Mouse (Mus musculus) lung, adult 2 months (tissue): Measurements from ENCODE around the gene Nfic. TPM values are rescaled to one million over a fixed set of nuclear protein-coding genes. Genes with fewer than 3 reads are reported as not detected.

Source experiments
- DNase-seq: peaks from one replicate; pipeline ENCODE4 v3.0.0; 2022
- H3K4me1 ChIP-seq: fragments of 200-500 bp; 2 replicates; pipeline ENCODE4 v1.6.1; 2011; ENCODE audit warnings: low read length; ENCODE audit not compliant: control insufficient read depth, insufficient read depth
- H3K4me3 ChIP-seq: fragments of 200-500 bp; replicated peaks from 2 replicates; pipeline ENCODE3; 2011; ENCODE audit warnings: low read depth, mild to moderate bottlenecking, control low read depth, low read length; ENCODE audit errors: extremely low read depth
- CTCF ChIP-seq: fragments of 200-500 bp; IDR thresholded peaks from 2 replicates; pipeline ENCODE4 v1.5.1; 2011; ENCODE audit warnings: mild to moderate bottlenecking, low read length, control low read depth; ENCODE audit not compliant: insufficient read depth
- POLR2A ChIP-seq: fragments of 200-500 bp; IDR thresholded peaks from 2 replicates; pipeline ENCODE4 v1.6.1; 2011; ENCODE audit warnings: low read depth, mild to moderate bottlenecking, control low read depth, low read length, borderline replicate concordance; ENCODE audit errors: extremely low read depth
- WGBS: fragments of 180-500 bp; shearing (Covaris S2); methylation state at CpG from one replicate; pipeline ENCODE4 v1.1.7; 2018; 5-methylcytosine and 5-hydroxymethylcytosine counted together
- polyA plus RNA-seq: library from polyadenylated mRNA; depleted of rRNA; stranded (reverse); fragments of >200 nt; gene quantifications from 2 replicates; pipeline ENCODE4 v1.2.3, GENCODE M21; 2012

Gene Nfic
- polyA plus RNA-seq, 1 experiment = 103 TPM

- peak; percentile 87 for DNase-seq
- peak overlapping the region; percentile 36 for H3K4me3 ChIP-seq
- TF ChIP-seq POLR2A (no peak), CTCF (no peak)
- WGBS = 2% methylated on average over 17 of the region's 17 CpGs
- peaks cover 26% of the 10 kb centered on the region for H3K4me1 ChIP-seq
Measured at GRCm38 (mm10) chr10:81432868-81433262, 22.6 kb downstream of the Nfic start.

DNA sequence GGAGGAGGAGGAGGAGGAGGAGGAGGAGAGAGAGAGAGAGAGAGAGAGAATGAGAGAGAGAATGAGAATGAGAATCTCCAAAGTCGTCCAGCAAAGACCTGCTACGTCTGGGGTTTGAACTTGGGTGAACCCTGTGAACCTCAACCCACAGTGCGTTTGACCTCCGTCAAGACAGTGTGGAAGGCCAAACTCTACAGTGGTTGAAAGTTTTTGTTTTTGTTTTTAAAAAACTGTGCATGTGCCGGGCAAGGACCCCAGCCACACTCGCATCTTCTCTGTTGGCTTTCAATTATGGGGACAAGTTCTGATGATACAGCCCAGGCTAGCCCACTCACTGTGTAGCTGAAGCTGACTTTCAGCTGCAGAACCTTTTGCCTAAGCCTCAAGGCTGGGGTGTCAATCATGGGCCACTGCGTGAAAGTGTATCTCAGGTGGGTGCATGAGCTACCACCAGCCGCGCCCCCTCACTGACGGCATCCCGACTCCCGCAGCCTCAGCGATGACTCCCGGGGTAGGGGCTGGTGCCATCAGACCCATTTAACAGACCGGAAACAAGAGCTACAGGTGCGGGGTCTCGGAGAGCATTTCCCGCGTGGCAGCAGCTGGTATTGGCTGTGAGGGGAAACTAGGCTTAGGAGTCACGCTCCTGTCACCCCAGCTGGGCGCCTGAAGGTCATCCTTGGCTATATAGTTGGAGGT, 23.1 kb downstream of the Nfic start:
- Histone ChIP-seq H3K4me1 (peaks cover 26% of the 10 kb centered on the region), H3K4me3 (no peak overlapping the region)
- WGBS = 58% methylated on average over 21 of the region's 21 CpGs
- TF ChIP-seq POLR2A = no peak
- 0 out of 2 replicates have a peak, but pooled peaks have one; percentile 6 for TF ChIP-seq CTCF
- DNase-seq = peak; percentile 12

DNA sequence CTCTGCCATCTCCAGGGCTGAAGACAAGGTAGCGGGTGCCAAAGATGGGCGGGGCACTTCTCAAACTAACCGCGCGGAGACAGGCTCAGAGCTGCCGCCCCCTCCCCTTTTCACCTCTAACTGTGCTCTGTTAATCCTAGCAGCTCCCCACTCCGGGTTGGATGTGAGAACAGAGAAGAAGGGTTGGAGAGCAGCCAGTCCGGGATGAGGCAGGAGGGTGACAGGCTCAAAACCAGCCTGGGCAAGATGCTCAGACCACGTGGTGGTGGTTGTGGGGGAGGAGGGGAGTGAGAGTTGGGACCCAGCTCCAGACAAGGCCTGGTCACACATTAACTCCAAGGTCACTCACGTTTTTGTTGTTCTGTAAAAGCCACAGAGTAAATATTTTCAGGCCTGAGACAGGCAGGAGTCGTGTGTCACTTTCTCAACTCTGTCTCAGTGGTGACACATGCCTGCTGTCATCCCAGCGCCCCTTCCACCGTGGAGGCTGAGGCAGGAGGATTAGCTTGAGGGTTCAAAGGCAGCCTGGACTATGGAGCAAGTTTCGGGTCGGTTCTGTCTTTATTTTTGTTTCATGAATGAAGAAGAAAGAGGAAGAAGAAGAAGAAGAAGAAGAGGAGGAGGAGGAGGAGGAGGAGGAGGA, 23.8 kb downstream of the Nfic start:
- peaks cover 26% of the 10 kb centered on the region for H3K4me1 ChIP-seq
- DNase-seq = no peak
- no peak for TF ChIP-seq POLR2A
- TF ChIP-seq CTCF = no peak
- WGBS = 17% methylated on average over 15 of the region's 15 CpGs
- H3K4me3 ChIP-seq = no peak overlapping the region

DNA sequence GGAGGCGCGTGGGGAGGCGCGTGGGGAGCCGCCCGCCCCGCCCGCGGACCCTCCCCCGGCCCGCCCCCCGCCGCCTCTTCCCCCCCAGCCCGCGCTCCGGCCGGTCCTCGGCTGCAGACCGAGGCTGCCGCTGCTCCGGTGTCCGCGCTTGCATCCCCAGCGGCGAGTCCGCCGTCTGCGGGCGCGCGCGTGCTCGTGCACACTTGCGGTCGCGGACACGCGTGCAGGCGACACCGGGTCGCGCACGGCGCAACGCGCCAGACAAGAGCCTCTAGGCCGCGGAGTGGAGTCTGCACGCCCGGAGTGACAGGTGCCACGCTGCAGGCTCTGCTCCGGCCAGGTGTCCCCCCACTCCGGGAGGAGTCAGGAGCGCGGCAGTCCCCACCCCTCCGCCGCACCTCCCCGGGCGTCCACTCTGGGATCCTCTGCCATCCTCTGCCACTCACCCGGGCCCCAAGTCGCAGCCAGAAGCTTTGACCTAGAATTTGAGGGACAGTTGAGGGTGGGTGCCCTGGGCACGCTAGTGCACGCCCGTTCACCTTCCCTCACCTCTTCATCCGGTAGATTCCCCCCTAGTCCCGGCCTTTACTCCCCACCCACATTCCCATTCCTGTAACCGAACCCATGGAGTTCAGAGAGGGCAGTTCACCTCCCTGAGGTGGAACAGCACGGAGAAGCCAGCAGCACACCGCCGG, 24.5 kb downstream of the Nfic start:
- DNase-seq = peak; percentile 71
- TF ChIP-seq CTCF (no peak), POLR2A (peak; percentile 54; the same call in 1 of the 2 replicates)
- peaks cover 26% of the 10 kb centered on the region for H3K4me1 ChIP-seq
- peak overlapping the region; percentile 84 for H3K4me3 ChIP-seq
- WGBS = 2% methylated on average over 70 of the region's 70 CpGs

- WGBS = under 1% methylated on average over 55 of the region's 89 CpGs
- peak overlapping the region; percentile 84 for H3K4me3 ChIP-seq
- H3K4me1 ChIP-seq = peaks cover 28% of the 10 kb centered on the region
- DNase-seq = peak; percentile 82
- TF ChIP-seq CTCF = no peak
- TF ChIP-seq POLR2A = no peak
Measured at GRCm38 (mm10) chr10:81430141-81430830, 25.1 kb downstream of the Nfic start.

DNA sequence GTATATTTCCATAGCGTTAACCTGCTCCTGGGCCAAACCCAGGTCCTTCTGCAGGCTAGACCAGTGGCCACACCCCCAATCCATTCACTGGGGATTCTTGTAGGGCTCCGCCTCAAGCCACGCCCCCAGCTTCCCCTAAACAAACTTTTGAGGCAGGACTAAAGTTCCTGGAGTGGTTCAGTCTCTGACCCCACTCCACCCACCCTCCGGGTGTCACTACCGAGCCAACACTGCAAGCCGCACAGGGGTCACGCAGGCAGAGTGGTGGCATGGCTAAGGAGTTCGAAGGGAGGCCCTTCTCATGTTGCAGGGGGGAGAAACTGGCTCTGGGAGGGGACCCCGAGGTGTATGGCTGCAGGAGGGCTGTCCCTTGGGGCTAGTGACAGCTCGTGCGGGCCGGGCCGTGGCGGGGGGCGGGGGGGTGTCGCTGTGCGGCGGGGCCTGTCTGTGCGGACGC, 25.8 kb downstream of the Nfic start:
- Histone ChIP-seq H3K4me1 (peaks cover 29% of the 10 kb centered on the region), H3K4me3 (peak overlapping the region; percentile 84)
- WGBS = under 1% methylated on average over 20 of the region's 20 CpGs
- DNase-seq = peak; percentile 88
- TF ChIP-seq POLR2A (peak; percentile 95; the same call in 1 of the 2 replicates), CTCF (no peak)

DNA sequence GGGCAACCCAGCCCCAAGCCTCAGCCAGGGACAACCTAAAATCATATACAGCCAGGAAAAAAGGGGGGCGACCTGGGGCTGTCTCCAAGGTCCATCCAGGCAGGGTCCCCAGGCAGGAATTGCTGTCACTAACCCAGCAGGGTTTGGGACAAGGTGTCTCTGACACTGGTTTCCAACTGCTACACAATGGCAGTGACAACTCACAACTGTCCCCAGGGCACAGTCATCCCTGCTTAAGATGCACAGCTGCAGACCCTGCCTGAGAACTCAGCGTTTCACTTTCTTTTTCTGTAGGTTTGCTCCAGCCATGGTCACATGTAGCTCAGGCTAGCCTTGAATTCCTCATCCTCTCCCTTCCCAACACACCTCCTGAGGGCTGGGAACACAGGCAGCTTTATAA, 26.3 kb downstream of the Nfic start:
- peak; percentile 8 for DNase-seq
- no peak overlapping the region for H3K4me3 ChIP-seq
- H3K4me1 ChIP-seq = peaks cover 30% of the 10 kb centered on the region
- 48% methylated on average over 2 of the region's 2 CpGs for WGBS
- TF ChIP-seq CTCF (no peak), POLR2A (no peak)

DNA sequence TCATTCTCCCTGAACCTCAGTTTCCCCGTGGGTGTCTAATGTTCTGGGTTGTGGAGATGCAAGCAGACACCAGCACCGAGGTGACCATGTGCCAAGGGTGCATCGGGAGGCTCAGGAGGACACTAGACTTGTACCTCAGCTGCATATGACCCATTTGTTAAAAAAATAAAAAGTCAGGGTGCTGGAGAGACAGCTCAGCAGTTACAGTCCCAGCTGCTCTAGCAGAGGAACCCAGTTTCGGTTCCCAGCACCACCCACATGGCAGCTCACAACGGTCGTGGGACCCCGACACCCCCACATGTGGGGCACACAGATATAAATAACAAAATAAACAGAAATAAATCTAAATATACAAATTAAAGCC, 26.9 kb downstream of the Nfic start:
- 87% methylated on average over 7 of the region's 7 CpGs for WGBS
- DNase-seq = no peak
- no peak overlapping the region for H3K4me3 ChIP-seq
- H3K4me1 ChIP-seq = peaks cover 31% of the 10 kb centered on the region
- TF ChIP-seq CTCF = no peak
- TF ChIP-seq POLR2A = no peak
